Comparison of ENCODE assay signal across 21 mouse cellular contexts in the genomic region with DNA sequence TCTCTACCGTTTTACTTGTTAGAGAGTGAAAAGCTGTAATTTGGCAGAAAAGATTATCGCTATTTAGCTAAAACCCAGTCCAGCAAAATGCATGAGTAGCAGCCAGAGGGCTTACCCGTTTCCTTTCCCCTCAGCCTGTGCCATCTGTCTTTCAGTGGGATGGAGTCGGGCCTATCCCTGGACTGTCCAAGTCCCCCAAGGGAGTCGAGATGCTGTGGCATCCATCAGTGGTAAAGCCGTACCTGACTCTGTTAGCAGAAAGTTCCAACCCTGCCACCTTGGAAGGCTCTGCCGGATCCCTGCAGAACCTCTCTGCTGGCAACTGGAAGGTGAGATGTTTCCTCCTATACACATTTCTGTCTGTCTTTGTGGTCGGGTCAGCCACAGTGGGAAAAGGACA.
DNase-seq lines count a peak whose midpoint lies in the region; ATAC-seq and TF ChIP-seq lines count a peak whose summit lies in the region.
"Had no signal": no experiment of that assay in that cellular context is flagged by ENCODE, and none has a peak within 500 bp of the region (broad histone marks: within the 10 kb centered on the region; RNA-seq: fewer than 3 reads in every experiment).

No protein-coding gene starts in this region.

- DNase-seq in heart, adult 11 months: peak; percentile 88
- DNase-seq in cerebellum, adult 18-20 months: peak; percentile 48 to 66
- DNase-seq in cerebellum, postnatal 25 days: peak; percentile 56 to 57
- DNase-seq in gastrocnemius, postnatal 36 days: no peak
- DNase-seq: adrenal gland, postnatal 36 days; heart, postnatal 4 days; layer of hippocampus, postnatal 36 days; left cerebral cortex, postnatal 4 days; liver, embryonic 13.5 days; right cerebral cortex, adult 18-20 months; thymus, postnatal 14 days had no signal

- intact Hi-C loops in gastrocnemius, postnatal 36 days (cut with DNase I): no loop called here

- H3K4me3 ChIP-seq in heart, embryonic 12.5 days: no peak overlapping the region
- H3K4me3 ChIP-seq in olfactory bulb, adult 2 months (ENCODE audit: insufficient read depth, low read depth, low read length): no peak overlapping the region
- no peak overlapping the region for H3K4me3 ChIP-seq in forebrain, embryonic 15.5 days
- H3K4me3 ChIP-seq: forebrain, embryonic 10.5 days; liver, embryonic 13.5 days; megakaryocyte, embryonic 14.5 days; midbrain, embryonic 15.5 days; stomach, embryonic 15.5 days had no signal

- H3K27me3 ChIP-seq in heart, embryonic 12.5 days (replicated peaks): no peaks in the 10 kb centered on the region
- H3K27me3 ChIP-seq in forebrain, embryonic 15.5 days: no peaks in the 10 kb centered on the region
- H3K27me3 ChIP-seq: liver, embryonic 13.5 days; megakaryocyte, embryonic 14.5 days; midbrain, embryonic 15.5 days; stomach, embryonic 15.5 days had no signal

- H3K36me3 ChIP-seq in heart, embryonic 12.5 days: peaks cover 85% of the 10 kb centered on the region
- H3K36me3 ChIP-seq in forebrain, embryonic 15.5 days: peaks cover 4% of the 10 kb centered on the region; the same call in 1 of the 2 replicates

- WGBS in heart, embryonic 12.5 days: 86% methylated on average over 8 of the region's 8 CpGs
- 43% methylated on average over 8 of the region's 8 CpGs for WGBS in olfactory bulb, adult 2 months
- 87% methylated on average over 8 of the region's 8 CpGs for WGBS in forebrain, embryonic 15.5 days

- no peak overlapping the region for H3K9ac ChIP-seq in heart, embryonic 12.5 days
- no peak overlapping the region for H3K9ac ChIP-seq in forebrain, embryonic 15.5 days (replicated peaks)
- H3K9ac ChIP-seq: liver, embryonic 13.5 days; midbrain, embryonic 15.5 days; stomach, embryonic 15.5 days had no signal

- no peak for ATAC-seq in heart, embryonic 12.5 days (ENCODE audit: insufficient number of reproducible peaks, low FRiP score)
- no peak for ATAC-seq in forebrain, embryonic 15.5 days (replicated peaks)
- ATAC-seq: hindbrain, embryonic 16.5 days; midbrain, embryonic 15.5 days had no signal

- TF ChIP-seq POLR2A in olfactory bulb, adult 2 months (IDR thresholded peaks at IDR 0.05; ENCODE audit: insufficient read depth, low read depth, low read length): no peak

- no peak for TF ChIP-seq CTCF in olfactory bulb, adult 2 months (IDR thresholded peaks at IDR 0.05; ENCODE audit: insufficient read depth, low read depth, low read length)

- H3K4me1 ChIP-seq in heart, embryonic 12.5 days (replicated peaks): 0 out of 2 replicates have a peak, but pooled peaks cover 6% of the 10 kb centered on the region
- peaks cover 15% of the 10 kb centered on the region for H3K4me1 ChIP-seq in olfactory bulb, adult 2 months (ENCODE audit: control insufficient read depth, insufficient read depth, low read length)
- H3K4me1 ChIP-seq in forebrain, embryonic 15.5 days: no peaks in the 10 kb centered on the region
- H3K4me1 ChIP-seq: forebrain, embryonic 10.5 days; liver, embryonic 13.5 days; midbrain, embryonic 15.5 days; stomach, embryonic 15.5 days had no signal

- H3K4me2 ChIP-seq in heart, embryonic 12.5 days: no peak overlapping the region
- H3K4me2 ChIP-seq in forebrain, embryonic 15.5 days (replicated peaks): no peak overlapping the region
- H3K4me2 ChIP-seq: heart, embryonic 11.5 days; liver, embryonic 13.5 days; midbrain, embryonic 15.5 days; stomach, embryonic 15.5 days had no signal

- H3K9me3 ChIP-seq in heart, embryonic 12.5 days (replicated peaks): no peaks in the 10 kb centered on the region; the same call in 1 of the 2 replicates
- no peaks in the 10 kb centered on the region for H3K9me3 ChIP-seq in forebrain, embryonic 15.5 days
- H3K9me3 ChIP-seq: forebrain, embryonic 10.5 days; G1E; liver, embryonic 13.5 days; megakaryocyte, embryonic 14.5 days; midbrain, embryonic 15.5 days; stomach, embryonic 15.5 days had no signal

- no peak overlapping the region for H3K27ac ChIP-seq in heart, embryonic 12.5 days (ENCODE audit: poor library complexity, severe bottlenecking)
- H3K27ac ChIP-seq in olfactory bulb, adult 2 months (ENCODE audit: insufficient read depth, low read depth, low read length): peak overlapping the region; percentile 41
- H3K27ac ChIP-seq in forebrain, embryonic 15.5 days (replicated peaks): no peak overlapping the region
- H3K27ac ChIP-seq: forebrain, embryonic 10.5 days; liver, embryonic 13.5 days; midbrain, embryonic 15.5 days; stomach, embryonic 15.5 days had no signal

Comparison
In these comparisons a context has a peak if more than half of its experiments do, and no peak if none do; other contexts are left out.
1. DNase-seq: peak in heart, adult 11 months (single experiment), cerebellum, adult 18-20 months (2 of 2) and cerebellum, postnatal 25 days (2 of 2); none in gastrocnemius, postnatal 36 days (0 of 2).